Mouse (Mus musculus): ENCODE results near the gene Wasf2.
A peak's percentile ranks its signal among the peaks of the same experiment; 100 is the strongest.

Gene Wasf2

GRCm38 (mm10) chr4:133234771-133235170, 104.5 kb downstream of the Wasf2 start:
- no peak for DNase-seq (ENCODE audit: low read depth, low spot score)

GRCm38 (mm10) chr4:133235415-133235814, 105.1 kb downstream of the Wasf2 start:
- DNase-seq (ENCODE audit: low read depth, low spot score): no peak

GRCm38 (mm10) chr4:133237911-133238310, 107.6 kb downstream of the Wasf2 start:
- no peak for DNase-seq (ENCODE audit: low read depth, low spot score)

GRCm38 (mm10) chr4:133240490-133240921, 110.2 kb downstream of the Wasf2 start, which contains the start of gene Map3k6:
TSS of gene Map3k6 (plus strand) at chr4:133240818.
- DNase-seq (ENCODE audit: low read depth, low spot score): peak; percentile 62

GRCm38 (mm10) chr4:133240934-133241908, 110.9 kb downstream of the Wasf2 start:
- DNase-seq (ENCODE audit: low read depth, low spot score): peak; percentile 89

- DNase-seq (ENCODE audit: low read depth, low spot score): no peak
Observed at GRCm38 (mm10) chr4:133241910-133242309, 111.6 kb downstream of the Wasf2 start.

GRCm38 (mm10) chr4:133242710-133243109, 112.4 kb downstream of the Wasf2 start:
- DNase-seq (ENCODE audit: low read depth, low spot score): no peak

- no peak for DNase-seq (ENCODE audit: low read depth, low spot score)
Observed at GRCm38 (mm10) chr4:133243538-133243937, 113.2 kb downstream of the Wasf2 start.

GRCm38 (mm10) chr4:133244289-133244688, 114.0 kb downstream of the Wasf2 start:
- DNase-seq (ENCODE audit: low read depth, low spot score): no peak

GRCm38 (mm10) chr4:133247072-133247471, 116.8 kb downstream of the Wasf2 start:
- no peak for DNase-seq (ENCODE audit: low read depth, low spot score)

GRCm38 (mm10) chr4:133247806-133248449, 117.6 kb downstream of the Wasf2 start:
- DNase-seq (ENCODE audit: low read depth, low spot score): no peak
